In the genomic region with DNA sequence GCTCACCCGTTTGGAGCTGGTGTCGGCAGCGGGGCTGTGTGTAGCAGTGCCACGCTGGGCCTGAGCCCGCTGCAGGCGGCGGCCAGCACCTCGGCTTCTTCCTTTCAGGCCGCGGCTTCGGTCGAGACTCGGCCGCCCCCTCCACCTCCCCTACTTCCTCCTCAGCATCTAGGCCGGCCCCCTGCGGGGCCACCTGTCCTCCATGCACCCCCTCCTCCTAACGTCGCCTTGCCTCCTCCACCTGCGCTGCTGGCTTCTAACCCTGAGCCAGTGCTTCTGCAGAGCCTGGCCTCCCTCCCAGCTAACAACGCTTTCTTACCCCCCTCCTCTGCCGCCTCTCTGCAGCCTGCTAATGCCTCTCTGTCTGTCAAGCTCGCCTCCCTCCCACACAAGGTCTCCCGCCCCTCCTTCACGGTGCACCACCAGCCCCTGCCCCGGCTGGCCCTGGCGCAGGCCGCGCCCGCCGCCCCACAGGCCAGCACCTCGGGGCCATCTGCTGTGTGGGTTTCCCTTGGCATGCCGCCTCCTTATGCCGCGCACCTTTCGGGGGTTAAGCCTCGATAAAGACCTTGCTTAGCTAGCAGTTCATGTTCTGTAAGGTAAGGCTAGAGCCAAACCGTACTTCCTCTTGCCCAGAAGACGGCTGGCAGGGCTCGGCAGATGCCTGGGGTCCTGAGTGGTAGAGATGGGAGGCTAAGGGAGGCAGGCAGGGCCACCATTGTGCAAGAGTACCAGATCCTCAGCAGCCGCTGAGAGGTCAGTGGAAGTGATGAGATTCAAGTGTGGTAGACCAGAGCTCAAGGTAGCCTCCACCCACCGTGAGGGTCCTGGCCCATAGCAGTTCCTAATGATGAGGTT, we compare ENCODE assay signal across 9 mouse cellular contexts. TPM values are rescaled to one million over a fixed set of nuclear protein-coding genes. Genes with fewer than 3 reads are reported as not detected.
A peak's percentile ranks its signal among the peaks of the same experiment; 100 is the strongest.
DNase-seq lines count a peak whose midpoint lies in the region; ATAC-seq and TF ChIP-seq lines count a peak whose summit lies in the region.
"Had no signal": no experiment of that assay in that cellular context is flagged by ENCODE, and none has a peak within 500 bp of the region (broad histone marks: within the 10 kb centered on the region; RNA-seq: fewer than 3 reads in every experiment).

No protein-coding gene starts in this region.

- no peak overlapping the region for H3K4me2 ChIP-seq in kidney, postnatal 0 days (ENCODE audit: low read length)
- H3K4me2 ChIP-seq: liver, embryonic 15.5 days had no signal

- no peak for TF ChIP-seq EP300 in ES-Bruce4 (IDR thresholded peaks at IDR 0.05; ENCODE audit: insufficient read depth, low read depth, low read length)

- TF ChIP-seq POLR2A in kidney, adult 2 months (IDR thresholded peaks at IDR 0.05; ENCODE audit: low read depth, low read length): no peak
- TF ChIP-seq POLR2A in ES-Bruce4 (IDR thresholded peaks at IDR 0.05; ENCODE audit: insufficient read depth, low read length): no peak

- TF ChIP-seq CTCF in kidney, postnatal 0 days (IDR thresholded peaks at IDR 0.05; ENCODE audit: low read depth): no peak
- TF ChIP-seq CTCF in kidney, adult 2 months (conservative IDR thresholded peaks at IDR 0.05; ENCODE audit: insufficient read depth, insufficient read length, low read depth, low read length): no peak
- TF ChIP-seq CTCF in ES-Bruce4 (IDR thresholded peaks at IDR 0.05; ENCODE audit: low read depth, low read length): no peak

- no peak for ATAC-seq in kidney, postnatal 0 days (replicated peaks; ENCODE audit: low FRiP score, low read depth)
- ATAC-seq in inflammation-experienced regulatory T-cells, adult 6 months: peak; percentile 44

- no peak overlapping the region for H3K4me3 ChIP-seq in kidney, postnatal 0 days (replicated peaks; ENCODE audit: low read depth, low read length)
- no peak overlapping the region for H3K4me3 ChIP-seq in kidney, adult 2 months (ENCODE audit: insufficient read depth, low read depth, low read length)
- peak overlapping the region; percentile 19 for H3K4me3 ChIP-seq in ES-Bruce4 (ENCODE audit: low read depth, low read length)
- H3K4me3 ChIP-seq: liver, embryonic 15.5 days had no signal

- WGBS in kidney, postnatal 0 days: 55% methylated on average over 41 of the region's 41 CpGs
- WGBS in kidney, adult 2 months: 62% methylated on average over 41 of the region's 41 CpGs

- no peak for DNase-seq in kidney, postnatal 0 days (ENCODE audit: low spot score)
- DNase-seq in kidney, adult 2 months: no peak
- peak; percentile 89 for DNase-seq in brain, adult 2 months (ENCODE audit: low read depth, low spot score)
- no peak for DNase-seq in right cerebral cortex, postnatal 36 days (ENCODE audit: low spot score in 2 of 2)
- no peak for DNase-seq in gastrocnemius, adult 18-20 months (ENCODE audit: low spot score)
- DNase-seq: adrenal gland, postnatal 25 days had no signal

- peaks cover 5% of the 10 kb centered on the region; the same call in 1 of the 2 replicates for H3K4me1 ChIP-seq in kidney, postnatal 0 days (replicated peaks; ENCODE audit: insufficient read depth, low read length)
- peaks cover 4% of the 10 kb centered on the region; the same call in 1 of the 2 replicates for H3K4me1 ChIP-seq in kidney, adult 2 months (ENCODE audit: control insufficient read depth, insufficient read depth, low read length)
- H3K4me1 ChIP-seq in ES-Bruce4 (ENCODE audit: control insufficient read depth, insufficient read depth, low read length): peaks cover 2% of the 10 kb centered on the region

- H3K27ac ChIP-seq in kidney, postnatal 0 days: no peak overlapping the region
- H3K27ac ChIP-seq in kidney, adult 2 months (ENCODE audit: insufficient read depth, low read depth, low read length): no peak overlapping the region
- H3K27ac ChIP-seq in ES-Bruce4 (ENCODE audit: insufficient read depth, low read length): no peak overlapping the region
- H3K27ac ChIP-seq: liver, embryonic 15.5 days had no signal

- H3K27me3 ChIP-seq in kidney, postnatal 0 days (ENCODE audit: insufficient read depth, low read length): no peaks in the 10 kb centered on the region
- H3K27me3 ChIP-seq in kidney, adult 2 months (replicated peaks; ENCODE audit: control insufficient read depth, insufficient read depth, low read length): no peaks in the 10 kb centered on the region
- no peaks in the 10 kb centered on the region for H3K27me3 ChIP-seq in ES-Bruce4 (ENCODE audit: control insufficient read depth, insufficient read depth, low read length, poor library complexity, severe bottlenecking)
- H3K27me3 ChIP-seq: liver, embryonic 15.5 days had no signal

- peaks cover 74% of the 10 kb centered on the region for H3K36me3 ChIP-seq in kidney, postnatal 0 days (ENCODE audit: insufficient read depth, low read length)
- no peaks in the 10 kb centered on the region for H3K36me3 ChIP-seq in kidney, adult 2 months (ENCODE audit: control insufficient read depth, insufficient read depth, low read length)
- H3K36me3 ChIP-seq in ES-Bruce4 (ENCODE audit: control insufficient read depth, insufficient read depth, low read length, poor library complexity, severe bottlenecking): peaks cover 13% of the 10 kb centered on the region

- H3K9me3 ChIP-seq in kidney, postnatal 0 days (replicated peaks; ENCODE audit: low read length): no peaks in the 10 kb centered on the region
- H3K9me3 ChIP-seq in ES-Bruce4 (replicated peaks; ENCODE audit: control insufficient read depth, insufficient read depth, low read length, poor library complexity, severe bottlenecking): no peaks in the 10 kb centered on the region
- H3K9me3 ChIP-seq: liver, embryonic 15.5 days had no signal

- H3K9ac ChIP-seq in kidney, postnatal 0 days (ENCODE audit: low read depth, low read length): 0 out of 2 replicates have a peak overlapping the region, but pooled peaks have one; percentile 18
- peak overlapping the region; percentile 9; the same call in 1 of the 2 replicates for H3K9ac ChIP-seq in ES-Bruce4 (ENCODE audit: low read depth, poor library complexity, severe bottlenecking)
- H3K9ac ChIP-seq: liver, embryonic 15.5 days had no signal

RNA-seq across cellular contexts. Expression of gene Sf3a2, which starts 5.6 kb away (rescaled TPM):
- 57.1 and 61.9 TPM in 2 replicates for polyA plus RNA-seq in kidney, postnatal 0 days (2015; fragmentation: Nextera tagmentation; extraction: Ambion mirVana)
- 22.6 and 23.1 TPM in 2 replicates for polyA plus RNA-seq in kidney, adult 2 months (2012; rRNA removed)
- 90.1 and 100 TPM in 2 replicates for polyA plus RNA-seq in ES-Bruce4 (2011; ENCODE audit: insufficient read depth, insufficient read length, low read depth, missing spikeins)
- 10 to 100 TPM; 12.1 to 22.6 (median 17.8) TPM for polyA plus RNA-seq in inflammation-experienced regulatory T-cells, adult 6 months (2017; shearing (Covaris generic))
- total RNA-seq in gastrocnemius, adult 18-20 months (2021): 10 to 100 TPM; 27.3 to 27.6 TPM

RNA-seq across cellular contexts. Expression of gene Plekhj1, which starts 6.0 kb away (rescaled TPM):
- polyA plus RNA-seq in kidney, postnatal 0 days (2015; fragmentation: Nextera tagmentation; extraction: Ambion mirVana): 83.7 and 86.6 TPM in 2 replicates
- polyA plus RNA-seq in kidney, adult 2 months (2012; rRNA removed): 36.9 and 39.3 TPM in 2 replicates
- polyA plus RNA-seq in ES-Bruce4 (2011; ENCODE audit: insufficient read depth, insufficient read length, low read depth, missing spikeins): 73.5 and 81.6 TPM in 2 replicates
- 100 to 1,000 TPM; 127 to 149 (median 146) TPM for polyA plus RNA-seq in inflammation-experienced regulatory T-cells, adult 6 months (2017; shearing (Covaris generic))
- total RNA-seq in gastrocnemius, adult 18-20 months (2021): 10 to 100 TPM; 24.3 to 25.8 TPM

RNA-seq across cellular contexts. Expression of gene Amh, which starts 12.6 kb away (rescaled TPM):
- polyA plus RNA-seq in kidney, postnatal 0 days (2015; fragmentation: Nextera tagmentation; extraction: Ambion mirVana): 0.09 TPM in 1 of 2 replicates, not detected in the other
- polyA plus RNA-seq in kidney, adult 2 months (2012; rRNA removed): 0.17 and 0.23 TPM in 2 replicates
- polyA plus RNA-seq in ES-Bruce4 (2011; ENCODE audit: insufficient read depth, insufficient read length, low read depth, missing spikeins): 0.40 TPM in 1 of 2 replicates, not detected in the other
- polyA plus RNA-seq in inflammation-experienced regulatory T-cells, adult 6 months (2017; shearing (Covaris generic)): not detected
- total RNA-seq in gastrocnemius, adult 18-20 months (2021): under 1 TPM; 0.31 to 0.32 TPM

RNA-seq across cellular contexts. Expression of gene Jsrp1, which starts 20.9 kb away (rescaled TPM):
- 4.0 and 4.6 TPM in 2 replicates for polyA plus RNA-seq in kidney, postnatal 0 days (2015; fragmentation: Nextera tagmentation; extraction: Ambion mirVana)
- 0.20 and 3.2 TPM in 2 replicates for polyA plus RNA-seq in kidney, adult 2 months (2012; rRNA removed)
- 0.85 TPM in 1 of 2 replicates, not detected in the other for polyA plus RNA-seq in ES-Bruce4 (2011; ENCODE audit: insufficient read depth, insufficient read length, low read depth, missing spikeins)
- not detected for polyA plus RNA-seq in inflammation-experienced regulatory T-cells, adult 6 months (2017; shearing (Covaris generic))
- 100 to 1,000 TPM; 448 to 461 TPM for total RNA-seq in gastrocnemius, adult 18-20 months (2021)

RNA-seq across cellular contexts. Expression of gene Oaz1, which starts 34.1 kb away (rescaled TPM):
- polyA plus RNA-seq in kidney, postnatal 0 days (2015; fragmentation: Nextera tagmentation; extraction: Ambion mirVana): 1,422 and 1,480 TPM in 2 replicates
- polyA plus RNA-seq in kidney, adult 2 months (2012; rRNA removed): 1,045 and 1,074 TPM in 2 replicates
- 471 and 498 TPM in 2 replicates for polyA plus RNA-seq in ES-Bruce4 (2011; ENCODE audit: insufficient read depth, insufficient read length, low read depth, missing spikeins)
- 1,000 to 10,000 TPM; 1,680 to 2,431 (median 2,240) TPM for polyA plus RNA-seq in inflammation-experienced regulatory T-cells, adult 6 months (2017; shearing (Covaris generic))
- total RNA-seq in gastrocnemius, adult 18-20 months (2021): 100 to 1,000 TPM; 698 to 770 TPM
